15 mouse cellular contexts compared by ENCODE assay signal in the genomic region with DNA sequence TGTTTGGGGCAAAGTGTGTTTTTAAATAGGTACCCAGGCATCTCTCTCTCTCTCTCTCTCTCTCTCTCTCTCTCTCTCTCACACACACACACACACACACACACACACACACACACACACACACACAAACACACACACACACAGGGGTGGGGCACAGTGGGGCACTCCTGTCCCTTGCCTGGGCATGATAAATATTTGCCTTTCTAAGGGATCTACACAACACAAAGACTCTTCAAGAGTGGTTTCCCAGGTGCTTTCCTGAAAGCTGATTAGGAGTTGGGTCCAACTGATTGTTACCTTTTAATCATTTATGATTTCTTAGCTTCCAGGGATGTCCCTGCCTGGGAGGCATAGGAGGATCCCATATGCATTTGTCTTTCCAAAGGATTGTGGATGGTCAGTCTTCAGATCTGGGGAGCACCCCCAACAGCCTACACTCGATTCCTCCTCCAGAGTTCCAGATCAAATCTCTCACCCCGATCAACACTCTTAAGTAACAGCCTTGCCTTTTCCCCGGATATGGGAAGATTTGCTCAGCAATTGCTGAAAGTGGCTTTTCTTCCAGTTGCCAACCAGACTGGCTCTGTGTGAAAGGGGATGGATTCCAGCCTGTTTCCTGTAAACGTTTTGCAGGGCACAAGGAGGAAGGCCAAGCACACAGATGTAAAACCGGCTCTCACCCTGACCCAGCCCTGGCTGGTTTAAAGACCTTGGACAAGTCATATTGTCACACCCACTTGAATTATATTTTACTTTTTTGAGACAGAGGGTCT.
A peak's percentile ranks its signal among the peaks of the same experiment; 100 is the strongest.
DNase-seq lines count a peak whose midpoint lies in the region; ATAC-seq and TF ChIP-seq lines count a peak whose summit lies in the region.
"Had no signal": no experiment of that assay in that cellular context is flagged by ENCODE, and none has a peak within 500 bp of the region (broad histone marks: within the 10 kb centered on the region; RNA-seq: fewer than 3 reads in every experiment).

No protein-coding gene starts in this region.

- DNase-seq in kidney, postnatal 0 days (ENCODE audit: low spot score) = no peak
- DNase-seq in kidney, postnatal 4 days = no peak
- peak; percentile 95 for DNase-seq in adipocyte (ENCODE audit: low spot score)
- peak; percentile 20 for DNase-seq in c-Kit-positive CD71-positive TER-119-positive erythroid progenitor cells, embryonic 14.5 days (ENCODE audit: low spot score)
- peak; percentile 31 for DNase-seq in liver, postnatal 0 days
- no peak for DNase-seq in cerebellum, adult 9-11 months
- DNase-seq in thymus, postnatal 10 days (ENCODE audit: low spot score in 2 of 2) = no peak
- DNase-seq in kidney, postnatal 36 days = no peak

- H3K9me3 ChIP-seq in kidney, postnatal 0 days (replicated peaks; ENCODE audit: low read length) = no peaks in the 10 kb centered on the region
- H3K9me3 ChIP-seq in liver, postnatal 0 days (ENCODE audit: low read length) = no peaks in the 10 kb centered on the region
- H3K9me3 ChIP-seq: embryonic facial prominence, embryonic 13.5 days; forebrain, embryonic 15.5 days; heart, embryonic 12.5 days; intestine, embryonic 15.5 days; limb, embryonic 12.5 days had no signal

- peaks cover 10% of the 10 kb centered on the region for H3K4me1 ChIP-seq in kidney, postnatal 0 days (replicated peaks; ENCODE audit: insufficient read depth, low read length)
- peaks cover 55% of the 10 kb centered on the region for H3K4me1 ChIP-seq in liver, postnatal 0 days (ENCODE audit: insufficient read depth)

- no peak overlapping the region for H3K4me2 ChIP-seq in kidney, postnatal 0 days (ENCODE audit: low read length)
- peak overlapping the region; percentile 46 for H3K4me2 ChIP-seq in liver, postnatal 0 days (ENCODE audit: low read depth, low read length)
- H3K4me2 ChIP-seq: embryonic facial prominence, embryonic 13.5 days; forebrain, embryonic 15.5 days; heart, embryonic 12.5 days; intestine, embryonic 15.5 days; limb, embryonic 12.5 days had no signal

- no peak overlapping the region for H3K4me3 ChIP-seq in kidney, postnatal 0 days (replicated peaks; ENCODE audit: low read depth, low read length)
- H3K4me3 ChIP-seq in liver, postnatal 0 days (ENCODE audit: low read depth, low read length) = no peak overlapping the region
- H3K4me3 ChIP-seq: embryonic facial prominence, embryonic 13.5 days; forebrain, embryonic 15.5 days; heart, embryonic 12.5 days; intestine, embryonic 15.5 days; limb, embryonic 12.5 days; myocyte had no signal

- no peak for TF ChIP-seq CTCF in kidney, postnatal 0 days (IDR thresholded peaks at IDR 0.05; ENCODE audit: low read depth)
- TF ChIP-seq CTCF in liver, postnatal 0 days (IDR thresholded peaks at IDR 0.05; ENCODE audit: low read depth) = no peak

- H3K36me3 ChIP-seq in kidney, postnatal 0 days (ENCODE audit: insufficient read depth, low read length) = no peaks in the 10 kb centered on the region
- H3K36me3 ChIP-seq in liver, postnatal 0 days (replicated peaks; ENCODE audit: insufficient read depth, low read length) = no peaks in the 10 kb centered on the region; the same call in 1 of the 2 replicates
- H3K36me3 ChIP-seq: embryonic facial prominence, embryonic 13.5 days; forebrain, embryonic 15.5 days; heart, embryonic 12.5 days; intestine, embryonic 15.5 days; limb, embryonic 12.5 days had no signal

- peak overlapping the region; percentile 15; the same call in 1 of the 2 replicates for H3K27ac ChIP-seq in kidney, postnatal 0 days
- H3K27ac ChIP-seq in liver, postnatal 0 days (ENCODE audit: low read depth) = peak overlapping the region; percentile 96
- H3K27ac ChIP-seq: embryonic facial prominence, embryonic 13.5 days; forebrain, embryonic 15.5 days; intestine, embryonic 15.5 days; limb, embryonic 12.5 days had no signal

- no peaks in the 10 kb centered on the region for H3K27me3 ChIP-seq in kidney, postnatal 0 days (ENCODE audit: insufficient read depth, low read length)
- H3K27me3 ChIP-seq in liver, postnatal 0 days (ENCODE audit: insufficient read depth, low read length) = no peaks in the 10 kb centered on the region
- H3K27me3 ChIP-seq: forebrain, embryonic 15.5 days; intestine, embryonic 15.5 days had no signal

- no peak overlapping the region for H3K9ac ChIP-seq in kidney, postnatal 0 days (ENCODE audit: low read depth, low read length)
- H3K9ac ChIP-seq in liver, postnatal 0 days (replicated peaks) = peak overlapping the region; percentile 22; the same call in 1 of the 2 replicates
- H3K9ac ChIP-seq: embryonic facial prominence, embryonic 13.5 days; forebrain, embryonic 15.5 days; heart, embryonic 12.5 days; intestine, embryonic 15.5 days; limb, embryonic 12.5 days had no signal

- TF ChIP-seq EP300 in liver, postnatal 0 days (IDR thresholded peaks at IDR 0.05; ENCODE audit: low read depth) = no peak

- WGBS in kidney, postnatal 0 days = 58% methylated on average over 5 of the region's 5 CpGs
- 34% methylated on average over 5 of the region's 5 CpGs for WGBS in liver, postnatal 0 days (ENCODE audit: insufficient replicate concordance)

- ATAC-seq in kidney, postnatal 0 days (replicated peaks; ENCODE audit: low FRiP score, low read depth) = no peak
- peak; percentile 55 for ATAC-seq in liver, postnatal 0 days
- ATAC-seq: activated CD4-positive, CD25-positive, alpha-beta regulatory T cell, adult 4 months; forebrain, embryonic 15.5 days; intestine, embryonic 15.5 days had no signal

Comparison
In these comparisons a context has a peak if more than half of its experiments do, and no peak if none do; other contexts are left out.
1. DNase-seq: peak in adipocyte (single experiment), c-Kit-positive CD71-positive TER-119-positive erythroid progenitor cells, embryonic 14.5 days (single experiment) and liver, postnatal 0 days (single experiment); none in kidney, postnatal 0 days (single experiment), kidney, postnatal 4 days (0 of 2), cerebellum, adult 9-11 months (single experiment), thymus, postnatal 10 days (0 of 2) and kidney, postnatal 36 days (0 of 2).